Mouse (Mus musculus): ENCODE data around the gene Qars.
A peak's percentile ranks its signal among the peaks of the same experiment; 100 is the strongest.

The Qars gene

GRCm38 (mm10) chr9:108530954-108531353, 23.4 kb downstream of the Qars start:
- DNase-seq (ENCODE audit: low spot score), result no peak

GRCm38 (mm10) chr9:108531496-108531895, 24.0 kb downstream of the Qars start:
- no peak for DNase-seq (ENCODE audit: low spot score)

- no peak for DNase-seq (ENCODE audit: low spot score)
Measured at GRCm38 (mm10) chr9:108540846-108541245, 33.3 kb downstream of the Qars start.

GRCm38 (mm10) chr9:108545986-108546385, 38.5 kb downstream of the Qars start:
- DNase-seq (ENCODE audit: low spot score), result no peak

- DNase-seq (ENCODE audit: low spot score), result no peak
Measured at GRCm38 (mm10) chr9:108546875-108547274, 39.4 kb downstream of the Qars start.

GRCm38 (mm10) chr9:108559169-108559568, 51.7 kb downstream of the Qars start:
- DNase-seq (ENCODE audit: low spot score), result no peak

GRCm38 (mm10) chr9:108560227-108560841, 52.8 kb downstream of the Qars start, which contains the start of gene Impdh2:
Impdh2 (plus strand) TSS chr9:108560286.
- peak; percentile 94 for DNase-seq (ENCODE audit: low spot score)

- DNase-seq (ENCODE audit: low spot score), result no peak
Measured at GRCm38 (mm10) chr9:108563671-108564070, 56.2 kb downstream of the Qars start.

GRCm38 (mm10) chr9:108564131-108564530, 56.6 kb downstream of the Qars start:
- no peak for DNase-seq (ENCODE audit: low spot score)

Data from urinary bladder, postnatal 14 days (tissue).